Mouse (Mus musculus) embryonic facial prominence, embryonic 15.5 days (tissue): ENCODE results near the gene Agbl1. TPM values are rescaled to one million over a fixed set of nuclear protein-coding genes. Genes with fewer than 3 reads are reported as not detected.
"Not testable (repeated sequence)": the region's sequence is repeated elsewhere in the genome, so short reads cannot be mapped to it uniquely, and the experiment has no call there.

Source experiments
- ATAC-seq: fragments of 200-750 bp; cut with Nextera tagmentation; 2 replicates; pipeline ENCODE4 v1.8.0; 2017; ENCODE audit warnings: low read depth, moderate TSS enrichment; ENCODE audit not compliant: insufficient number of reproducible peaks, low FRiP score, low TSS enrichment
- H3K27ac ChIP-seq: fragments of 300-500 bp; sonication (generic); replicated peaks from 2 replicates; pipeline ENCODE4 v1.5.1; 2015; ENCODE audit warnings: mild to moderate bottlenecking, inconsistent platforms
- H3K27me3 ChIP-seq: fragments of 300-500 bp; sonication (generic); 2 replicates; pipeline ENCODE4 v1.6.1; 2015; ENCODE audit warnings: inconsistent platforms
- H3K36me3 ChIP-seq: fragments of 300-500 bp; sonication (generic); 2 replicates; pipeline ENCODE4 v1.6.1; 2015; ENCODE audit warnings: mild to moderate bottlenecking, inconsistent platforms
- H3K4me1 ChIP-seq: fragments of 300-500 bp; sonication (generic); 2 replicates; pipeline ENCODE4 v1.6.1; 2015; ENCODE audit warnings: inconsistent platforms
- H3K4me2 ChIP-seq: fragments of 300-500 bp; sonication (generic); replicated peaks from 2 replicates; pipeline ENCODE4 v1.6.1; 2015; ENCODE audit warnings: mild to moderate bottlenecking, inconsistent platforms
- H3K4me3 ChIP-seq: fragments of 300-500 bp; sonication (generic); replicated peaks from 2 replicates; pipeline ENCODE4 v1.5.1; 2015; ENCODE audit warnings: mild to moderate bottlenecking, inconsistent platforms
- H3K9ac ChIP-seq: fragments of 300-500 bp; sonication (generic); 2 replicates; pipeline ENCODE4 v1.6.1; 2015; ENCODE audit warnings: inconsistent platforms
- H3K9me3 ChIP-seq: fragments of 300-500 bp; sonication (generic); replicated peaks from 2 replicates; pipeline ENCODE4 v1.6.1; 2016; ENCODE audit warnings: inconsistent platforms
- WGBS: fragments of 180-500 bp; shearing (Covaris S2); methylation state at CpG from one replicate; pipeline ENCODE4 v1.1.7; 2015; 5-methylcytosine and 5-hydroxymethylcytosine counted together
- polyA plus RNA-seq: library from polyadenylated mRNA; unstranded; fragments of >200 nt; fragmentation: Nextera tagmentation; extraction: Ambion mirVana; gene quantifications from 2 replicates; pipeline ENCODE4 v1.2.1, GENCODE M21; 2015

Agbl1 gene
- polyA plus RNA-seq, 1 experiment from 2014 or later, result 0.20 TPM

- Histone ChIP-seq H3K4me1 (no peaks in the 10 kb centered on the region), H3K9me3 (no peaks in the 10 kb centered on the region), H3K27me3 (no peaks in the 10 kb centered on the region), H3K9ac (no peak overlapping the region), H3K36me3 (no peaks in the 10 kb centered on the region), H3K27ac (no peak overlapping the region), H3K4me2 (no peak overlapping the region), H3K4me3 (no peak overlapping the region)
- 72% methylated on average over 2 of the region's 2 CpGs for WGBS
- no peak for ATAC-seq
Measured at GRCm38 (mm10) chr7:76600050-76600690, 370.5 kb downstream of the Agbl1 start.

DNA sequence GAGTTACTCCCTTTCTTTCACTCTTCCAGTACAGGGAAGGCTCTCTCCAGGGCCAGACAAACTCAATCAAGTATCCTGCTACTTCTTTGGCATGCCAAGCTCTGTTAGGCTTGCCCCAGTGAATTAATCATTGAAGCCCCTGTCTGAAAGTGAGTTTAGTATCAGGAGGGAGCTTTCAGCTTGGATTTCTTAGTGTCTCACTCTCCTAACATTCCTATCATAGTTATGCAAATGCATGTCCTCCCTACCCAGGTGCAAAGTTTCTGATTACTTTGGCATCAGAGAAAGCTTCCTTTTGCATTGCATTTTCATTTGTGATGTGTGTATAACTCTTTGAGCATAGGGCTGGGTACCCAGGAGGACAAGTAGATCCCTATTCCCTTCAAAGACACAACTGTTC lies 399.8 kb downstream of the Agbl1 start:
- Histone ChIP-seq H3K36me3 (no peaks in the 10 kb centered on the region), H3K4me1 (no peaks in the 10 kb centered on the region), H3K9ac (no peak overlapping the region), H3K4me2 (no peak overlapping the region), H3K27me3 (no peaks in the 10 kb centered on the region), H3K9me3 (no peaks in the 10 kb centered on the region), H3K4me3 (no peak overlapping the region), H3K27ac (no peak overlapping the region)
- ATAC-seq, result no peak

DNA sequence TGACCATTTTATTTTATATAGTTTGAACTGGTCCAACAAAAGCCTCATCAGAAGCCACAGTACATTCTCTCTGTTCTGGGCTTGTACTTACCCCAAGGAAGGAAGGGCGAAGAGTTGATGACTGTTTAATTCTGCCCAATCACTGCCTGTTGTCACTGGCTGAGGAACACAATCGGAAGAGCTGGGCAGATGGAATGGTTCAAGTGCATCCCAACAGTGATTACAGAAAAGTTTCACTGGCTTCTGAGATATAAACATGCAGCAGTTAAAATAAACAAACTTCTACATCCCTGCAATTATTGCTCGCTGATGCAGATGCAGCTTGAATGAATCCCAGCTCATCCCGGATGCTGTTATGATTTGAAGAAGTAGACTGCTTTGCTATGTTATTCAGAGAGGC lies 421.3 kb downstream of the Agbl1 start:
- Histone ChIP-seq H3K4me3 (no peak overlapping the region), H3K4me1 (no peaks in the 10 kb centered on the region), H3K36me3 (no peaks in the 10 kb centered on the region), H3K4me2 (no peak overlapping the region), H3K9ac (no peak overlapping the region), H3K27ac (no peak overlapping the region), H3K27me3 (no peaks in the 10 kb centered on the region), H3K9me3 (no peaks in the 10 kb centered on the region)
- no peak for ATAC-seq
- 71% methylated on average over 4 of the region's 4 CpGs for WGBS

DNA sequence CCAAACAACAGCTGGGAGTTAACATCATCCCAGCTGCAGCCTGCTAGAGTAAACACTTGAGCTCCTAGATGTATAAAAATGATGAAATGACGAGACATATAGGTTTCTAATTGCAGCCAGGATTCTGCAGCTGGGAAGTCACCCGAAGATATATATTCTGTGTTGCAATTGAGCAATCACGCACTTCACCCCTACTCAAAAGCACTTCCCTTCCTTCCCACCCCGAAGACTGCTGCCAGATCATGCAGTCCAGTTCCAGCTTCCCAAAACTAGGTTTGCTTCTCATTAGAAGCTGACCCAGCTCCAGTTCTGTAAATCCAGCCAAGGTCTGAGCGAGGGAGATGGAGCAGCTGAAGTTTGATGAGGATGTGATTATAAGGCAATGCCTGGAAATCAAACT lies 431.4 kb downstream of the Agbl1 start:
- Histone ChIP-seq H3K4me3 (no peak overlapping the region), H3K36me3 (no peaks in the 10 kb centered on the region), H3K9me3 (no peaks in the 10 kb centered on the region), H3K4me2 (no peak overlapping the region), H3K27ac (no peak overlapping the region), H3K4me1 (no peaks in the 10 kb centered on the region), H3K9ac (no peak overlapping the region), H3K27me3 (no peaks in the 10 kb centered on the region)
- no peak for ATAC-seq
- WGBS, result 57% methylated on average over 5 of the region's 5 CpGs

DNA sequence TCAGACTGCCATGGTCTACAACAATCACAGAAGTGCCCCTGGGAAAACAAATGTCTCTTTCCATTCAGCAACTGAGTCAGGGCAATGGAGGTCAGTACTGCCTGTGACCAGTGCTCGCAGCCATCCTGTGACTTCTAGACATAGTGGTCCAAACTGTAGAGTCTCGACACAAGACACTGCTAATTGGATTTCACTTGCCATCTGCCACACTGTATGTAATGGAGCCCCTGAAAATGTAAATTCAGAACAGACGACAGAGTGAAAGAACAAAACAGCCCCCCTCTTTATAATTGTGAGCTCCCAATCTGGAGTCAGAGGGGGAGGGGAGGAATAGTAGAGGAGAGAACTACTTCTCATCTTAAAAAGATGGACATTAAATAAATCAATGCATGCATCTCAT lies 445.2 kb downstream of the Agbl1 start:
- WGBS, result 58% methylated on average over 3 of the region's 3 CpGs
- no peak overlapping the region for H3K4me2 ChIP-seq
- H3K4me3 ChIP-seq, result no peak overlapping the region
- H3K4me1 ChIP-seq, result no peaks in the 10 kb centered on the region
- ATAC-seq, result no peak
- no peaks in the 10 kb centered on the region for H3K27me3 ChIP-seq
- H3K27ac ChIP-seq, result no peak overlapping the region
- H3K9ac ChIP-seq, result no peak overlapping the region
- no peaks in the 10 kb centered on the region for H3K36me3 ChIP-seq
- H3K9me3 ChIP-seq, result no peaks in the 10 kb centered on the region

- H3K4me1 ChIP-seq, result no peaks in the 10 kb centered on the region
- no peaks in the 10 kb centered on the region for H3K36me3 ChIP-seq
- H3K27me3 ChIP-seq, result no peaks in the 10 kb centered on the region
- WGBS, result 53% methylated on average over 1 of the region's 1 CpGs
- no peak overlapping the region for H3K9ac ChIP-seq
- no peak overlapping the region for H3K4me3 ChIP-seq
- no peaks in the 10 kb centered on the region for H3K9me3 ChIP-seq
- ATAC-seq, result no peak
- H3K4me2 ChIP-seq, result no peak overlapping the region
- no peak overlapping the region for H3K27ac ChIP-seq
Measured at GRCm38 (mm10) chr7:76701224-76701623, 471.5 kb downstream of the Agbl1 start.

DNA sequence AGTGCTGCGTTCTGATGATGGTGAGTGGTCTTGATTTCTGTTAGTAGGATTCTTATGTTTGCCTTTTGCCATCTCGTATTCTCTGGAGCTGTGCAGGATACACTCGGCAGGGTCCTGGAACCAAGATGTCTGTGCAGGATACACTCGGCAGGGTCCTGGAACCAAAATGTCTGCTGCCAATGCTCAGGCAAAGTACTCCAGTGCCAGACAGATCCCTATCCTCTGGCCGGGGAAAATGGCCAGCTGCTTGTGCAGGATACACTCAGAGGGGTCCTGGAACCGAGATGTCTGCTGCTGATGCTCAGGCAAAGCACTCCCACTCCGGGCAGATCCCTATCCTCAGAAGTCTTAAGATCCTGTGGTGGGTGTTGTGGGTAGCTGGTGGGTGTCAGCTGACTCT lies 502.5 kb downstream of the Agbl1 start:
- WGBS, result 87% methylated on average over 7 of the region's 7 CpGs
- H3K27ac ChIP-seq, H3K4me3 ChIP-seq, H3K9me3 ChIP-seq, H3K36me3 ChIP-seq, H3K4me2 ChIP-seq, ATAC-seq, H3K9ac ChIP-seq, H3K4me1 ChIP-seq, H3K27me3 ChIP-seq: not testable (repeated sequence)

- 13% methylated on average over 5 of the region's 5 CpGs for WGBS
Measured at GRCm38 (mm10) chr7:76777237-76777855, 547.7 kb downstream of the Agbl1 start.

GRCm38 (mm10) chr7:76780446-76780845 lies 550.8 kb downstream of the Agbl1 start:
- no peak overlapping the region for H3K9ac ChIP-seq
- WGBS, result 70% methylated on average over 4 of the region's 4 CpGs

More at GRCm38 (mm10) chr7:76777237-76777855, 547.7 kb downstream of the Agbl1 start:
- no peaks in the 10 kb centered on the region for H3K27me3 ChIP-seq
- H3K36me3 ChIP-seq, result no peaks in the 10 kb centered on the region
- H3K9ac ChIP-seq, result no peak overlapping the region
- no peak overlapping the region for H3K4me2 ChIP-seq
- no peaks in the 10 kb centered on the region for H3K9me3 ChIP-seq
- H3K4me3 ChIP-seq, result no peak overlapping the region
- H3K27ac ChIP-seq, result no peak overlapping the region; the same call in 1 of the 2 replicates
- H3K4me1 ChIP-seq, result peaks cover 7% of the 10 kb centered on the region; the same call in 1 of the 2 replicates
- no peak for ATAC-seq

DNA sequence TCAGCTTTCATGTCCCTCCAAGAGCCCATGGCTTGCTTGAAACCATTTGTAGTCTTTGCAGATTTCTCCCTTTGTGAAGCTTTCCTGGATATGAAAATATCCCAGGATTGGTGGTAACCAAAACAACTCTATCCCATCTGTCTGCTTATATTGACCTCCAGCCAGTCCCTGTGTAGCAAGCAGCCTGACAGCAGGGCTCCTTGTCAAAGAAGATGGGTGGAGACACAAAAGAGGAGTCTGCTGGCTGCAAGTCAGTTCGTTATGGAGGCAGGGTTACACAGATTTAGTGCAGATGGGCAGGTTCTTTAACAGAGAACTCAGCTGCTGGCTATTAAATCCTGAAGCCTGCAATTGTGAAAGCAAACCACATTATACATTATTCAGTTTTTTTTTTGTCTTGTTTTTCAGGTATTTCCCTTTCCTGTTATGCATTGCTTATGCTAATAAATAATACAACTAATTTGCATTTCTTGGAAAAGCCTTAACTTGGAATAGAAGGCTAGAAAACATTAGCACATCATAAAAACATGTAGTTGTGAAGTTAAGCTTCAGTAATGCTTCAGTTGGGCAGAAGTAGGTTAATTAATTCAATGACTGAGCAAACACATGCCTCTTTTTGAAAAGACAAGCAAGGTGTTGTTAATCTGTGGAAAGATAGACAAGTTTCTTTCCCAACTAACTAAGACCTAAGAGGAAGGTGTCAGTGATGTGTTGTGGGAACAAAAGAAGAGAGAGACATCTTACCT lies 559.0 kb downstream of the Agbl1 start:
- peak overlapping the region; percentile 41; the same call in 1 of the 2 replicates for H3K27ac ChIP-seq
- ATAC-seq, result no peak
- H3K4me1 ChIP-seq, result no peaks in the 10 kb centered on the region
- no peak overlapping the region for H3K9ac ChIP-seq
- no peaks in the 10 kb centered on the region for H3K27me3 ChIP-seq
- H3K9me3 ChIP-seq, result no peaks in the 10 kb centered on the region
- no peak overlapping the region for H3K4me3 ChIP-seq
- no peak overlapping the region for H3K4me2 ChIP-seq
- no peaks in the 10 kb centered on the region for H3K36me3 ChIP-seq
- 3% methylated on average over 1 of the region's 1 CpGs for WGBS

More at GRCm38 (mm10) chr7:76780446-76780845, 550.8 kb downstream of the Agbl1 start:
- Histone ChIP-seq H3K4me3 (no peak overlapping the region), H3K27ac (no peak overlapping the region), H3K27me3 (no peaks in the 10 kb centered on the region), H3K4me2 (no peak overlapping the region), H3K9me3 (no peaks in the 10 kb centered on the region), H3K36me3 (no peaks in the 10 kb centered on the region), H3K4me1 (peaks cover 7% of the 10 kb centered on the region; the same call in 1 of the 2 replicates)
- no peak for ATAC-seq

GRCm38 (mm10) chr7:76790041-76790440 lies 560.4 kb downstream of the Agbl1 start:
- Histone ChIP-seq H3K4me2 (no peak overlapping the region), H3K9me3 (no peaks in the 10 kb centered on the region), H3K36me3 (no peaks in the 10 kb centered on the region), H3K9ac (no peak overlapping the region), H3K27ac (no peak overlapping the region), H3K4me3 (no peak overlapping the region), H3K27me3 (no peaks in the 10 kb centered on the region), H3K4me1 (no peaks in the 10 kb centered on the region)
- WGBS, result 57% methylated on average over 2 of the region's 2 CpGs
- no peak for ATAC-seq
